Mouse (Mus musculus) lung, embryonic 16.5 days (tissue): Measurements from ENCODE around the gene Lsamp. TPM values are rescaled to one million over a fixed set of nuclear protein-coding genes. Genes with fewer than 3 reads are reported as not detected.

Source experiments
- ATAC-seq: fragments of 200-750 bp; cut with Nextera tagmentation; 2 replicates; pipeline ENCODE4 v1.8.0; 2017; ENCODE audit warnings: low read depth, mild to moderate bottlenecking, moderate library complexity
- H3K27ac ChIP-seq: fragments of 300-500 bp; sonication (generic); 2 replicates; pipeline ENCODE4 v1.5.1; 2014; ENCODE audit warnings: mild to moderate bottlenecking, control low read depth, low read length
- H3K27me3 ChIP-seq: fragments of 300-500 bp; sonication (generic); 2 replicates; pipeline ENCODE4 v1.6.1; 2014; ENCODE audit warnings: low read depth, low read length, mixed read lengths; ENCODE audit not compliant: control insufficient read depth, insufficient read depth
- H3K36me3 ChIP-seq: fragments of 300-500 bp; sonication (generic); 2 replicates; pipeline ENCODE4 v1.6.1; 2014; ENCODE audit warnings: low read length; ENCODE audit not compliant: control insufficient read depth, insufficient read depth
- H3K4me1 ChIP-seq: fragments of 300-500 bp; sonication (generic); replicated peaks from 2 replicates; pipeline ENCODE4 v1.6.1; 2014; ENCODE audit warnings: low read length, mixed read lengths; ENCODE audit not compliant: control insufficient read depth, insufficient read depth
- H3K4me2 ChIP-seq: fragments of 300-500 bp; sonication (generic); 2 replicates; pipeline ENCODE4 v1.6.1; 2014; ENCODE audit warnings: low read depth, low read length, control low read depth
- H3K4me3 ChIP-seq: fragments of 300-500 bp; sonication (generic); 2 replicates; pipeline ENCODE4 v1.5.1; 2014; ENCODE audit warnings: mild to moderate bottlenecking, low read length, control low read depth
- H3K9ac ChIP-seq: fragments of 300-500 bp; sonication (generic); 2 replicates; pipeline ENCODE4 v1.6.1; 2014; ENCODE audit warnings: low read length, control low read depth
- H3K9me3 ChIP-seq: fragments of 300-500 bp; sonication (generic); 2 replicates; pipeline ENCODE4 v1.6.1; 2016; ENCODE audit warnings: low read length; ENCODE audit not compliant: control insufficient read depth
- WGBS: fragments of 180-500 bp; shearing (Covaris S2); extraction: QIAGEN DNeasy Blood & Tissue Kit; methylation state at CpG from one replicate; pipeline ENCODE4 v1.1.7; 2014; 5-methylcytosine and 5-hydroxymethylcytosine counted together
- polyA plus RNA-seq: library from polyadenylated mRNA; unstranded; fragments of >200 nt; fragmentation: Nextera tagmentation; extraction: Ambion mirVana; gene quantifications from 2 replicates; pipeline ENCODE4 v1.2.1, GENCODE M21; 2015

Lsamp gene
- polyA plus RNA-seq, 1 experiment from 2014 or later = 1.2 TPM

GRCm38 (mm10) chr16:41088648-41089047 lies 1104.5 kb downstream of the Lsamp start:
- no peak overlapping the region for H3K4me3 ChIP-seq
- no peak for ATAC-seq
- no peak overlapping the region for H3K9ac ChIP-seq
- no peaks in the 10 kb centered on the region for H3K4me1 ChIP-seq
- H3K9me3 ChIP-seq = no peaks in the 10 kb centered on the region
- no peaks in the 10 kb centered on the region for H3K27me3 ChIP-seq
- no peaks in the 10 kb centered on the region for H3K36me3 ChIP-seq
- WGBS = 81% methylated on average over 2 of the region's 2 CpGs
- no peak overlapping the region for H3K27ac ChIP-seq
- H3K4me2 ChIP-seq = no peak overlapping the region

GRCm38 (mm10) chr16:41090092-41090491 lies 1105.9 kb downstream of the Lsamp start:
- no peaks in the 10 kb centered on the region for H3K27me3 ChIP-seq
- no peak overlapping the region for H3K4me3 ChIP-seq
- no peak overlapping the region for H3K4me2 ChIP-seq
- no peak for ATAC-seq
- no peak overlapping the region for H3K27ac ChIP-seq
- WGBS = 46% methylated on average over 2 of the region's 2 CpGs
- H3K4me1 ChIP-seq = no peaks in the 10 kb centered on the region
- H3K9me3 ChIP-seq = no peaks in the 10 kb centered on the region
- H3K36me3 ChIP-seq = no peaks in the 10 kb centered on the region
- H3K9ac ChIP-seq = no peak overlapping the region

DNA sequence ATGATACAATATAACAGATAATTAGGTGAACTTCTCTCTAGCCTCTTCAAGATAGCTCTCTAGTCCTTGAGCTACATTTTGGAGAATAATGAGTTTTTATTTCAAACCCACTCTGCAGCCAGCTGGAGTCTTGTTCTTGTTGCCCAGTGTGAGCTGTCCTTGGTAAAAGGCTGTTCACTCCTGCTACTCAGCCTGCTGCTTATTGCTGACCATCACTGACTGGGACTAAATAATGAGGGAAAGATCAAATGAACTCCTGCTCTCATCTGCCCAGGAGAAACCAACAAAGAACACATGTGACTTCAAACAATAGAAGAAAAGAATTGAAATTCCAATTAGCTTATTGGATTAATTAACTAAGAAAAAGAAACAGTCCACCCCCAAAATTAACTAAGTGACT lies 1107.1 kb downstream of the Lsamp start:
- H3K36me3 ChIP-seq = no peaks in the 10 kb centered on the region
- H3K27me3 ChIP-seq = no peaks in the 10 kb centered on the region
- H3K27ac ChIP-seq = no peak overlapping the region
- no peaks in the 10 kb centered on the region for H3K4me1 ChIP-seq
- no peak overlapping the region for H3K9ac ChIP-seq
- H3K9me3 ChIP-seq = no peaks in the 10 kb centered on the region
- no peak overlapping the region for H3K4me3 ChIP-seq
- no peak for ATAC-seq
- no peak overlapping the region for H3K4me2 ChIP-seq

DNA sequence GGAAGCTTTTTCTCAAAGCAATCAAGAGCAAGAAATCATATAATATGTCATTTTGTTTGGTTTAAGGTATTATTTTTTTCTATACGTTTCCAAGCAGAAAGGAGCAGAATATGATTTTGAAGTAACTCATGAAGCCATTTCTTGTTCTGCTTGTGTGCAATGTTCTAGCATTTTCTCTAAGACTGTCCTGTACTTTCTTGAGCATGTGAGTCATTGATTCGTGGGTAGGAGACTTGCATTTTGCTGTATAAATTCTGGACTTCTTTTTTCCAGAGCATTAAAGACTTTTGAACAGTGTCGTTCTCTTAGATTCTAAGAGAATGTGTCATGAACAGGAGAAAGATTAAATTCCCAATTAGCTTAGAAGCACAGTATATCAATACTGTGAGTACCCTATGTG lies 1118.6 kb downstream of the Lsamp start:
- H3K27ac ChIP-seq = no peak overlapping the region
- H3K27me3 ChIP-seq = no peaks in the 10 kb centered on the region
- no peak overlapping the region for H3K4me2 ChIP-seq
- no peaks in the 10 kb centered on the region for H3K4me1 ChIP-seq
- H3K9me3 ChIP-seq = no peaks in the 10 kb centered on the region
- no peaks in the 10 kb centered on the region for H3K36me3 ChIP-seq
- H3K4me3 ChIP-seq = no peak overlapping the region
- WGBS = 73% methylated on average over 3 of the region's 3 CpGs
- ATAC-seq = no peak
- H3K9ac ChIP-seq = no peak overlapping the region

GRCm38 (mm10) chr16:41124361-41124760 lies 1140.2 kb downstream of the Lsamp start:
- 72% methylated on average over 2 of the region's 2 CpGs for WGBS
- ATAC-seq = no peak

DNA sequence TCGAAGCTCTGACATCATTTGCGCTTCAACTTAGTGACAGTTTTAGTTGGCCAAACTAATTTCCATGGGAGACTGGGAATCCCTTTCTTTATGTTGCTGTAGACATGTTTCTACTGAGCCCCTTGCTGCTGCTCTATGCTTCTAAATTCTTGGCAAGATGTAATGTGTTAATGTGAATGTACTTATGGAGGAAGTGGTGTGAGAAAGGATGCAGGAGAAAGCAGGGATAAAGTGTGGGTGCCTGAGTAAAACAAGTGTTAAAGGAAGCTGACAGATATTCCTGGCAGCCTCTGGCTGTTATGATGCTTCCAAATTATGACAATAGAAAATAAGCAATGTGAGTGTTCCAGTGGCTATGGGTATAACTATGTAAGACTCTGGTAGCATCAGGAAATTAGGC lies 1140.9 kb downstream of the Lsamp start:
- Histone ChIP-seq H3K27ac (no peak overlapping the region), H3K36me3 (no peaks in the 10 kb centered on the region), H3K9me3 (no peaks in the 10 kb centered on the region), H3K27me3 (no peaks in the 10 kb centered on the region), H3K4me1 (no peaks in the 10 kb centered on the region), H3K9ac (no peak overlapping the region), H3K4me3 (no peak overlapping the region), H3K4me2 (no peak overlapping the region)
- no peak for ATAC-seq
- 82% methylated on average over 2 of the region's 2 CpGs for WGBS

More at GRCm38 (mm10) chr16:41124361-41124760, 1140.2 kb downstream of the Lsamp start:
- no peaks in the 10 kb centered on the region for H3K9me3 ChIP-seq
- no peaks in the 10 kb centered on the region for H3K27me3 ChIP-seq
- no peak overlapping the region for H3K4me2 ChIP-seq
- H3K9ac ChIP-seq = no peak overlapping the region
- no peaks in the 10 kb centered on the region for H3K4me1 ChIP-seq
- no peak overlapping the region for H3K27ac ChIP-seq
- no peaks in the 10 kb centered on the region for H3K36me3 ChIP-seq
- no peak overlapping the region for H3K4me3 ChIP-seq

GRCm38 (mm10) chr16:41131053-41131452 lies 1146.9 kb downstream of the Lsamp start:
- H3K36me3 ChIP-seq = no peaks in the 10 kb centered on the region
- 65% methylated on average over 4 of the region's 4 CpGs for WGBS
- no peak overlapping the region for H3K27ac ChIP-seq
- H3K4me3 ChIP-seq = no peak overlapping the region
- no peaks in the 10 kb centered on the region for H3K4me1 ChIP-seq
- no peak for ATAC-seq
- no peak overlapping the region for H3K9ac ChIP-seq
- H3K27me3 ChIP-seq = no peaks in the 10 kb centered on the region
- no peaks in the 10 kb centered on the region for H3K9me3 ChIP-seq
- H3K4me2 ChIP-seq = no peak overlapping the region

- Histone ChIP-seq H3K27ac (no peak overlapping the region), H3K36me3 (no peaks in the 10 kb centered on the region), H3K4me1 (no peaks in the 10 kb centered on the region), H3K4me3 (no peak overlapping the region), H3K27me3 (no peaks in the 10 kb centered on the region), H3K9ac (no peak overlapping the region), H3K9me3 (no peaks in the 10 kb centered on the region), H3K4me2 (no peak overlapping the region)
- WGBS = 82% methylated on average over 1 of the region's 1 CpGs
- ATAC-seq = no peak
These were observed 1188.7 kb downstream of the Lsamp start for GRCm38 (mm10) chr16:41172839-41173238.

DNA sequence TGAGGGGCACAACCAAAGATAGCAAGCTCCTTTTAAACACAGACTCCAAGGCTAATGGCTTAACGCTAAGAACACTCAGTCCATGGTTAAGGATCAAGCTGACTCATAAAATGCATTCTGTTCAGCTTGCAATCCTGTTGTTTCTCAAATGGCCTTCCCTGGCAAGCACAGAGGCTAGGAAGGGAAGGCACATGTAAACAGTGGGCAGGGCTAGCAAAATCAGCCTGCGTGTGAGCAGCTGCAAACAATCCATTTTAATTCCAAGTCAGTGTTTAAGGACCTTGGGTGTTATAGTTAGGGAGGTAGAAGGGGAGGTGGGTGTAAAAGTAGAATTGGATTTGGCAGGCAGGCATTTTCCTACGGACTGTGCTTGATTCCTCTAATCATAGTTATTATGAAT lies 1195.4 kb downstream of the Lsamp start:
- Histone ChIP-seq H3K4me1 (no peaks in the 10 kb centered on the region), H3K4me3 (no peak overlapping the region), H3K36me3 (no peaks in the 10 kb centered on the region), H3K27ac (no peak overlapping the region), H3K9ac (no peak overlapping the region), H3K4me2 (no peak overlapping the region), H3K27me3 (no peaks in the 10 kb centered on the region), H3K9me3 (no peaks in the 10 kb centered on the region)
- 35% methylated on average over 3 of the region's 3 CpGs for WGBS
- ATAC-seq = no peak

DNA sequence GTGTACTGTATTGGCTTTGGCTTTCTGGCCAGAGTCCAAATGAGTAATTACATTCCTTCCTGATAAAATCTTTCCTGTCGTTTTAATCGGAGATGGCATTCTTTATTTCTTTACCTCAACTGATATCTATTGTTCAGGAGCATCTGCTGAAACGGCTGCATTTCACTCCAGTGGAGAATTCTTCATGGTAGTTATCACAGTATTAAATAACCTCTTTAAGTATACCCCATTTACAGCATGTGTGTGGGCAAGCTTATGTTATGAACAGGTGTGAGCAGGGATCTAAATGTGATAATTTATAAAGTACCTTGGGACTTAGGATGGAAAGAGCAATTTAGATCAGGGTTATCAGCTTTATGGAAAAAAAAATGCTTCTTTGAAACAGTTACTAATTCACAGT lies 1196.7 kb downstream of the Lsamp start:
- whole genome bisulfite sequencing = 44% methylated on average over 3 of the region's 3 CpGs
- no peaks in the 10 kb centered on the region for H3K27me3 ChIP-seq
- no peaks in the 10 kb centered on the region for H3K4me1 ChIP-seq
- H3K9me3 ChIP-seq = no peaks in the 10 kb centered on the region
- no peak overlapping the region for H3K9ac ChIP-seq
- no peak overlapping the region for H3K4me2 ChIP-seq
- no peak overlapping the region for H3K27ac ChIP-seq
- H3K4me3 ChIP-seq = no peak overlapping the region
- no peaks in the 10 kb centered on the region for H3K36me3 ChIP-seq
- no peak for ATAC-seq
